In the genomic region with DNA sequence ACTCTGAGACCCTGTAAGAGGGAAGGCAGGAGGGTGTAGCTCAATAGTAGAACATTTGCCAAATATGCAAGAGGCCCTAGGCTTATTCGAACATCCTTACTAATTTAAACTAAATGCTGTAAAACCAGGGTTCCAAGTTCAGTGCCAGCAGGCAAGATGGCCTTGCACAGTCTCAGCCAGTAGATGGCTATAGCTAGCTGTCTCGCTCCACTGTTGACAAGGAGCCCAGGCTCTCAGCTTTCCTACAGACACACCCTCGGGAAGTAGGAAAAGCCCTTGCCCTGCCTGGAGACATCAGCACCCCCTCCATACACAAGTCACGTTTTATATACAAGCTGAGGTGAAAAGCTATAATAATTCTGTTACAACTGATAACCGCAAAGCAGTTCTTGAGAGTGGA, we compare ENCODE assay signal across 33 mouse cellular contexts. TPM values are rescaled to one million over a fixed set of nuclear protein-coding genes. Genes with fewer than 3 reads are reported as not detected.
DNase-seq lines count a peak whose midpoint lies in the region; ATAC-seq and TF ChIP-seq lines count a peak whose summit lies in the region.
"Had no signal": no experiment of that assay in that cellular context is flagged by ENCODE, and none has a peak within 500 bp of the region (broad histone marks: within the 10 kb centered on the region; RNA-seq: fewer than 3 reads in every experiment).

No protein-coding gene starts in this region.

- WGBS in lung, postnatal 0 days: 54% methylated on average over 5 of the region's 5 CpGs
- 49% methylated on average over 5 of the region's 5 CpGs for WGBS in intestine, embryonic 16.5 days
- WGBS in stomach, embryonic 16.5 days: 64% methylated on average over 5 of the region's 5 CpGs

- no peaks in the 10 kb centered on the region; the same call in 1 of the 2 replicates for H3K4me1 ChIP-seq in lung, postnatal 0 days (ENCODE audit: insufficient read depth, low read depth, low read length)
- H3K4me1 ChIP-seq in intestine, embryonic 16.5 days (ENCODE audit: control insufficient read depth, insufficient read depth, low read length): peaks cover 3% of the 10 kb centered on the region; the same call in 1 of the 2 replicates
- no peaks in the 10 kb centered on the region for H3K4me1 ChIP-seq in stomach, embryonic 16.5 days (ENCODE audit: control insufficient read depth, insufficient read depth, low read length)
- H3K4me1 ChIP-seq: midbrain, embryonic 13.5 days had no signal

- no peaks in the 10 kb centered on the region for H3K27me3 ChIP-seq in lung, postnatal 0 days (replicated peaks; ENCODE audit: insufficient read depth, low read length)
- no peaks in the 10 kb centered on the region for H3K27me3 ChIP-seq in intestine, embryonic 16.5 days (replicated peaks; ENCODE audit: control insufficient read depth, insufficient read depth, low read length)
- H3K27me3 ChIP-seq in stomach, embryonic 16.5 days (ENCODE audit: control insufficient read depth, insufficient read depth, low read length): no peaks in the 10 kb centered on the region
- H3K27me3 ChIP-seq: heart, embryonic 15.5 days; hindbrain, embryonic 12.5 days; midbrain, embryonic 13.5 days; neural tube, embryonic 13.5 days had no signal

- H3K36me3 ChIP-seq in lung, postnatal 0 days (ENCODE audit: insufficient read depth, low read length): no peaks in the 10 kb centered on the region
- H3K36me3 ChIP-seq in intestine, embryonic 16.5 days (ENCODE audit: control insufficient read depth, insufficient read depth, low read length): no peaks in the 10 kb centered on the region
- H3K36me3 ChIP-seq in stomach, embryonic 16.5 days (ENCODE audit: control insufficient read depth, insufficient read depth, low read length): no peaks in the 10 kb centered on the region
- H3K36me3 ChIP-seq: heart, embryonic 10.5 days; hindbrain, embryonic 12.5 days; midbrain, embryonic 13.5 days; neural tube, embryonic 13.5 days had no signal

- H3K27ac ChIP-seq in lung, postnatal 0 days (ENCODE audit: low read length): no peak overlapping the region
- no peak overlapping the region for H3K27ac ChIP-seq in intestine, embryonic 16.5 days (ENCODE audit: low read length)
- H3K27ac ChIP-seq in stomach, embryonic 16.5 days (ENCODE audit: low read length): no peak overlapping the region
- H3K27ac ChIP-seq: heart, embryonic 10.5 days; heart, embryonic 15.5 days; hindbrain, embryonic 12.5 days; hindbrain, postnatal 0 days; macrophage; midbrain, embryonic 13.5 days; neural tube, embryonic 13.5 days had no signal

- ATAC-seq in lung, postnatal 0 days: no peak
- peak; percentile 78 for ATAC-seq in intestine, embryonic 16.5 days
- peak; percentile 70; the same call in 1 of the 2 replicates for ATAC-seq in stomach, embryonic 16.5 days (ENCODE audit: insufficient read depth, low FRiP score)
- no peak for ATAC-seq in activated CD4-positive, CD25-positive, alpha-beta regulatory T cell, adult 4 months
- no peak for ATAC-seq in frontal cortex, adult (ENCODE audit: low TSS enrichment)
- ATAC-seq: forebrain, embryonic 16.5 days; hindbrain, postnatal 0 days; midbrain, embryonic 13.5 days had no signal

- peak; percentile 33 for TF ChIP-seq CTCF in lung, postnatal 0 days (IDR thresholded peaks at IDR 0.05)

- no peak overlapping the region for H3K4me3 ChIP-seq in lung, postnatal 0 days (ENCODE audit: low read depth, low read length)
- H3K4me3 ChIP-seq in intestine, embryonic 16.5 days (ENCODE audit: low read length): no peak overlapping the region
- no peak overlapping the region for H3K4me3 ChIP-seq in stomach, embryonic 16.5 days (replicated peaks; ENCODE audit: low read length)
- H3K4me3 ChIP-seq: erythroblast, embryonic 14.5 days; heart, embryonic 10.5 days; heart, embryonic 15.5 days; hindbrain, embryonic 12.5 days; midbrain, embryonic 13.5 days; neural tube, embryonic 13.5 days had no signal

- no peaks in the 10 kb centered on the region for H3K9me3 ChIP-seq in lung, postnatal 0 days (ENCODE audit: low read length)
- no peaks in the 10 kb centered on the region for H3K9me3 ChIP-seq in intestine, embryonic 16.5 days (ENCODE audit: control insufficient read depth, low read length)
- H3K9me3 ChIP-seq in stomach, embryonic 16.5 days (replicated peaks; ENCODE audit: control insufficient read depth, low read length): no peaks in the 10 kb centered on the region
- H3K9me3 ChIP-seq: heart, embryonic 10.5 days; heart, embryonic 15.5 days; hindbrain, embryonic 12.5 days; midbrain, embryonic 13.5 days; neural tube, embryonic 13.5 days had no signal

- no peak overlapping the region for H3K4me2 ChIP-seq in lung, postnatal 0 days (replicated peaks; ENCODE audit: low read depth, low read length)
- H3K4me2 ChIP-seq in intestine, embryonic 16.5 days (ENCODE audit: low read depth, low read length): no peak overlapping the region
- no peak overlapping the region for H3K4me2 ChIP-seq in stomach, embryonic 16.5 days (ENCODE audit: low read depth, low read length)
- H3K4me2 ChIP-seq: heart, embryonic 15.5 days; hindbrain, embryonic 12.5 days; liver, embryonic 11.5 days; lung, embryonic 14.5 days; midbrain, embryonic 13.5 days; neural tube, embryonic 13.5 days had no signal

- TF ChIP-seq EP300 in lung, postnatal 0 days (IDR thresholded peaks at IDR 0.05): no peak

- DNase-seq in heart, adult 11 months: peak; percentile 59
- DNase-seq in heart, postnatal 14 days: no peak
- peak; percentile 37 for DNase-seq in lung, postnatal 0 days (ENCODE audit: low spot score)
- no peak for DNase-seq in lung, adult 18-20 months
- DNase-seq: adrenal gland, adult 8-10 months; cerebellum, adult 2 months; cerebellum, postnatal 14 days; gastrocnemius, postnatal 36 days; heart, postnatal 36 days; kidney, adult 2 months; layer of hippocampus, adult 9-11 months; lung, embryonic 14.5 days; thymus, adult 2 months; thymus, postnatal 36 days had no signal

- intact Hi-C loops in heart, postnatal 14 days (cut with DNase I): no loop called here

- H3K9ac ChIP-seq in lung, postnatal 0 days (replicated peaks; ENCODE audit: low read depth): no peak overlapping the region
- H3K9ac ChIP-seq in intestine, embryonic 16.5 days (ENCODE audit: low read depth, low read length): no peak overlapping the region
- H3K9ac ChIP-seq in stomach, embryonic 16.5 days (ENCODE audit: low read length): no peak overlapping the region
- H3K9ac ChIP-seq: heart, embryonic 15.5 days; hindbrain, embryonic 12.5 days; lung, embryonic 14.5 days; midbrain, embryonic 13.5 days; neural tube, embryonic 13.5 days had no signal

RNA-seq across cellular contexts. Expression of a gene that starts 20.1 kb away (rescaled TPM):
- 1 to 10 TPM in 1 of 2 experiments, under 1 TPM in 1; 0.88 to 1.8 TPM for total RNA-seq in heart, postnatal 14 days (2021)
- polyA plus RNA-seq in lung, postnatal 0 days (2015; fragmentation: Nextera tagmentation; extraction: Ambion mirVana): 2.0 and 2.1 TPM in 2 replicates
- 28.4 and 30.0 TPM in 2 replicates for polyA plus RNA-seq in intestine, embryonic 16.5 days (2015; fragmentation: Nextera tagmentation; extraction: Ambion mirVana)
- 25.1 and 26.4 TPM in 2 replicates for polyA plus RNA-seq in stomach, embryonic 16.5 days (2015; fragmentation: Nextera tagmentation; extraction: Ambion mirVana)
- 10 to 100 TPM in 1 of 2 experiments, 1 to 10 TPM in 1; 7.7 to 12.3 TPM for polyA plus RNA-seq in activated CD4-positive, CD25-positive, alpha-beta regulatory T cell, adult 4 months (2017; shearing (Covaris generic))

RNA-seq across cellular contexts. Expression of a gene that starts 31.2 kb away (rescaled TPM):
- 10 to 100 TPM; 41.8 to 44.0 TPM for total RNA-seq in heart, postnatal 14 days (2021)
- polyA plus RNA-seq in lung, postnatal 0 days (2015; fragmentation: Nextera tagmentation; extraction: Ambion mirVana): 19.5 and 23.0 TPM in 2 replicates
- 28.7 and 36.9 TPM in 2 replicates for polyA plus RNA-seq in intestine, embryonic 16.5 days (2015; fragmentation: Nextera tagmentation; extraction: Ambion mirVana)
- polyA plus RNA-seq in stomach, embryonic 16.5 days (2015; fragmentation: Nextera tagmentation; extraction: Ambion mirVana): 17.6 and 18.6 TPM in 2 replicates
- polyA plus RNA-seq in activated CD4-positive, CD25-positive, alpha-beta regulatory T cell, adult 4 months (2017; shearing (Covaris generic)): 1 to 10 TPM in 1 of 2 experiments, under 1 TPM in 1; 0.98 to 1.5 TPM

RNA-seq across cellular contexts. Expression of a gene that starts 56.7 kb away (rescaled TPM):
- total RNA-seq in heart, postnatal 14 days (2021): not detected
- not detected in 2 replicates for polyA plus RNA-seq in lung, postnatal 0 days (2015; fragmentation: Nextera tagmentation; extraction: Ambion mirVana)
- not detected in 2 replicates for polyA plus RNA-seq in intestine, embryonic 16.5 days (2015; fragmentation: Nextera tagmentation; extraction: Ambion mirVana)
- not detected in 2 replicates for polyA plus RNA-seq in stomach, embryonic 16.5 days (2015; fragmentation: Nextera tagmentation; extraction: Ambion mirVana)
- not detected for polyA plus RNA-seq in activated CD4-positive, CD25-positive, alpha-beta regulatory T cell, adult 4 months (2017; shearing (Covaris generic))
- total RNA-seq: adrenal gland, adult 8-10 months; adrenal gland, postnatal 4 days; gastrocnemius, postnatal 36 days; heart, postnatal 36 days; megakaryocyte-erythroid progenitor cell, adult 5-6 weeks had no signal
- polyA plus RNA-seq: erythroblast, embryonic 14.5 days; forebrain, embryonic 16.5 days; heart, embryonic 10.5 days; kidney, adult 2 months; kidney, embryonic 16.5 days; large intestine, adult 2 months; limb, embryonic 11.5 days; liver, embryonic 11.5 days; lung, embryonic 14.5 days; macrophage; midbrain, embryonic 13.5 days; neural tube, embryonic 13.5 days had no signal

Comparison
In these comparisons a context has a peak if more than half of its experiments do, and no peak if none do; other contexts are left out.
1. DNase-seq: peak in heart, adult 11 months (single experiment) and lung, postnatal 0 days (single experiment); none in heart, postnatal 14 days (0 of 2) and lung, adult 18-20 months (0 of 2).
2. ATAC-seq: peak in intestine, embryonic 16.5 days (single experiment) and stomach, embryonic 16.5 days (single experiment); none in lung, postnatal 0 days (single experiment), activated CD4-positive, CD25-positive, alpha-beta regulatory T cell, adult 4 months (single experiment) and frontal cortex, adult (single experiment).